Mouse (Mus musculus): ENCODE measurements around the gene Slc6a9.

- TF ChIP-seq CTCF (IDR thresholded peaks at IDR 0.05; ENCODE audit: borderline replicate concordance, extremely low read depth, insufficient read depth, insufficient read length) (no peak), POLR2A (IDR thresholded peaks at IDR 0.05; ENCODE audit: borderline replicate concordance, extremely low read depth, insufficient read depth, insufficient read length, poor library complexity, severe bottlenecking) (no peak)
Observed at GRCm38 (mm10) chr4:117843101-117843500, 8.8 kb downstream of the Slc6a9 start.

Measured in brain, embryonic 14.5 days (tissue).